Mouse (Mus musculus): ENCODE data around the gene Cdc20. TPM values are rescaled to one million over a fixed set of nuclear protein-coding genes. Genes with fewer than 3 reads are reported as not detected.

Gene Cdc20
- total RNA-seq (2014; rRNA removed; ENCODE audit: low replicate concordance) (78.4 and 155 TPM in 2 replicates), polyA plus RNA-seq (2015; fragmentation: Nextera tagmentation; extraction: Ambion mirVana) (57.5 and 57.8 TPM in 2 replicates)

DNA sequence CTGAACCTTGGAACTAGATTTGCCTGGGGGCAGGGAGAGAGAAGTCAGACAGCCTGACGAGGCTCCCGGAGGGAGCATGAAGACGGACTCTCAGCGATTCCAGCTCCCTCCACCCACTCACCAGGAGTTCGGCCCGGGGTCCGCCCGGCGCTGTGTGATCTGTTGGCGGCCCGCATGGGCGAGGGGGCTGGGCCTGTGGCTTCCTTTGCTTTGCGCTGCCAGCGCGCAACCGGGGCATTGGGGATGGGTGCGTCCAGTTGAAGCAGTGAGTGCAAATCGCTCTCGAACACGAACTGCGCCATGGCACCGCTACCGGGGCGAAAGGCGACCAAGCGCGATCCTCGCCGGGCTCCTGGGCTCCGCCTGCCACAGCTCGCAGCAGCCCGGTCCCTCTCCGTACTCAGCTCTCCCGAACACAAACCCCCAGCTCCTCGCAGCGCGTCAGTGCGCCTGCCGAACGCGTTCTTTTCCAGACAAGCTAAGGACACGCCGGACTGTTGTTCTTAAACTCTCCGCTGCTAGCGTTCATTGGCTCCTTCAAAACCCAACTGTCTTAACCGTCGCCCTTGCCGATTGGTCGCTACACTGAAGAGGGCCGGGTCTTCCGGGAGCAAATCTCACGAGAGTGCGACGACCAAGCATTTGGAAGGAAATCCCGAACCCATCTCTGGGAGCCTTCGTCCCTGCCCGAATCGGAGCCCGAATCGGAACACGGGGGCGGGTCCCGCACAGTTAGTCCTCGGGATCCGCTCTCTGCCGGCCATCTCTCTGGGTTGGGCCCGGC is at the start of gene Cdc20:
Gene Cdc20, minus strand, starts transcription at position 533 of the 784 bp plus-strand sequence.
- peak; percentile 20; the same call in 1 of the 2 replicates for TF ChIP-seq EP300 (IDR thresholded peaks at IDR 0.05; ENCODE audit: low read depth)
- no peak for TF ChIP-seq CTCF (IDR thresholded peaks at IDR 0.05; ENCODE audit: low read depth)
- H3K27me3 ChIP-seq (ENCODE audit: control insufficient read depth, insufficient read depth, low read length), result no peaks in the 10 kb centered on the region
- peak within 1 kb of the TSS; percentile 80 for H3K9ac ChIP-seq (replicated peaks; ENCODE audit: low read depth, low read length)
- peaks cover 37% of the 10 kb centered on the region for H3K4me1 ChIP-seq (ENCODE audit: control insufficient read depth, insufficient read depth)
- peak within 1 kb of the TSS; percentile 66 for H3K4me3 ChIP-seq (ENCODE audit: low read depth, low read length)
- H3K4me2 ChIP-seq (ENCODE audit: low read depth, low read length), result peak within 1 kb of the TSS; percentile 97
- H3K9me3 ChIP-seq (replicated peaks; ENCODE audit: control insufficient read depth, low read length), result no peaks in the 10 kb centered on the region
- under 1% methylated on average over 67 of the region's 67 CpGs for WGBS
- ATAC-seq (ENCODE audit: insufficient read depth, low read depth), result peak; percentile 96
- DNase-seq (ENCODE audit: low spot score), result peak; percentile 98
- peak within 1 kb of the TSS; percentile 88 for H3K27ac ChIP-seq (ENCODE audit: low read depth)
- peaks cover 27% of the 10 kb centered on the region for H3K36me3 ChIP-seq (replicated peaks; ENCODE audit: control insufficient read depth, insufficient read depth, low read length)

GRCm38 (mm10) chr4:118476773-118477530 is 39.8 kb upstream of the Cdc20 start:
- ATAC-seq (ENCODE audit: insufficient read depth, low read depth) (no peak), DNase-seq (ENCODE audit: low spot score) (no peak)
- 0 out of 2 replicates have a peak, but pooled peaks cover 9% of the 10 kb centered on the region for H3K36me3 ChIP-seq (replicated peaks; ENCODE audit: control insufficient read depth, insufficient read depth, low read length)
- no peaks in the 10 kb centered on the region for H3K9me3 ChIP-seq (replicated peaks; ENCODE audit: control insufficient read depth, low read length)
- H3K27ac ChIP-seq (ENCODE audit: low read depth), result no peak overlapping the region
- H3K27me3 ChIP-seq (ENCODE audit: control insufficient read depth, insufficient read depth, low read length), result no peaks in the 10 kb centered on the region
- TF ChIP-seq CTCF (IDR thresholded peaks at IDR 0.05; ENCODE audit: low read depth), result no peak
- TF ChIP-seq EP300 (IDR thresholded peaks at IDR 0.05; ENCODE audit: low read depth), result no peak
- no peak overlapping the region for H3K9ac ChIP-seq (replicated peaks; ENCODE audit: low read depth, low read length)
- H3K4me1 ChIP-seq (ENCODE audit: control insufficient read depth, insufficient read depth), result no peaks in the 10 kb centered on the region
- WGBS, result 68% methylated on average over 15 of the region's 15 CpGs
- H3K4me3 ChIP-seq (ENCODE audit: low read depth, low read length), result no peak overlapping the region
- H3K4me2 ChIP-seq (ENCODE audit: low read depth, low read length), result no peak overlapping the region

- 87% methylated on average over 11 of the region's 11 CpGs for WGBS
- Histone ChIP-seq H3K4me2 (ENCODE audit: low read depth, low read length) (no peak overlapping the region), H3K27ac (ENCODE audit: low read depth) (no peak overlapping the region), H3K36me3 (replicated peaks; ENCODE audit: control insufficient read depth, insufficient read depth, low read length) (0 out of 2 replicates have a peak, but pooled peaks cover 3% of the 10 kb centered on the region), H3K4me1 (ENCODE audit: control insufficient read depth, insufficient read depth) (no peaks in the 10 kb centered on the region), H3K4me3 (ENCODE audit: low read depth, low read length) (no peak overlapping the region), H3K9me3 (replicated peaks; ENCODE audit: control insufficient read depth, low read length) (no peaks in the 10 kb centered on the region), H3K27me3 (ENCODE audit: control insufficient read depth, insufficient read depth, low read length) (no peaks in the 10 kb centered on the region), H3K9ac (replicated peaks; ENCODE audit: low read depth, low read length) (no peak overlapping the region)
- DNase-seq (ENCODE audit: low spot score) (no peak), ATAC-seq (ENCODE audit: insufficient read depth, low read depth) (no peak)
- no peak for TF ChIP-seq CTCF (IDR thresholded peaks at IDR 0.05; ENCODE audit: low read depth)
- no peak for TF ChIP-seq EP300 (IDR thresholded peaks at IDR 0.05; ENCODE audit: low read depth)
These were observed 35.5 kb upstream of the Cdc20 start for GRCm38 (mm10) chr4:118472687-118473086.

DNA sequence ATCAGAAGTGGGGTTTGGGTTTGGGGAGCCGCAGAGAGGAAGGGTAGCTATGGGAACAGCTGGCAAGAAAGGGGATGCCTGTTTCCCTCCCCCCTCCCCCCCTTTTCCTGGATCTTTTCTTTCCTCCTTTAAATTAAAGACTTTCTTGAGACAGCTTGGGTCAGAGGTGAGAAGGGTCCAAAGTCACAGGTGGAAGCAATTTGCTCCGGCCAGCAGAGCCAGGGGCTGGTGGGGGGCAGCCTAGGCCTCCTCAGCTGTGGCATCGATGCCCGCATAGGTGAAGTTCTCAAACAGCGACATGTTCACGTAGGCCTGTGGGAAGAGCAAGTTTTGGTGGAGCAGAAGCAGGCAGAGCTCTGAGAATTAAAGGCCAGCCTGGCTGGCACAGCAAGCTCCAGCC is 34.1 kb upstream of the Cdc20 start:
- Histone ChIP-seq H3K4me2 (ENCODE audit: low read depth, low read length) (no peak overlapping the region), H3K4me3 (ENCODE audit: low read depth, low read length) (no peak overlapping the region), H3K9ac (replicated peaks; ENCODE audit: low read depth, low read length) (no peak overlapping the region), H3K27ac (ENCODE audit: low read depth) (no peak overlapping the region), H3K9me3 (replicated peaks; ENCODE audit: control insufficient read depth, low read length) (no peaks in the 10 kb centered on the region), H3K36me3 (replicated peaks; ENCODE audit: control insufficient read depth, insufficient read depth, low read length) (0 out of 2 replicates have a peak, but pooled peaks cover 3% of the 10 kb centered on the region), H3K4me1 (ENCODE audit: control insufficient read depth, insufficient read depth) (no peaks in the 10 kb centered on the region), H3K27me3 (ENCODE audit: control insufficient read depth, insufficient read depth, low read length) (no peaks in the 10 kb centered on the region)
- 87% methylated on average over 6 of the region's 6 CpGs for WGBS
- DNase-seq (ENCODE audit: low spot score), result no peak
- no peak for ATAC-seq (ENCODE audit: insufficient read depth, low read depth)
- TF ChIP-seq EP300 (IDR thresholded peaks at IDR 0.05; ENCODE audit: low read depth) (no peak), CTCF (IDR thresholded peaks at IDR 0.05; ENCODE audit: low read depth) (no peak)

DNA sequence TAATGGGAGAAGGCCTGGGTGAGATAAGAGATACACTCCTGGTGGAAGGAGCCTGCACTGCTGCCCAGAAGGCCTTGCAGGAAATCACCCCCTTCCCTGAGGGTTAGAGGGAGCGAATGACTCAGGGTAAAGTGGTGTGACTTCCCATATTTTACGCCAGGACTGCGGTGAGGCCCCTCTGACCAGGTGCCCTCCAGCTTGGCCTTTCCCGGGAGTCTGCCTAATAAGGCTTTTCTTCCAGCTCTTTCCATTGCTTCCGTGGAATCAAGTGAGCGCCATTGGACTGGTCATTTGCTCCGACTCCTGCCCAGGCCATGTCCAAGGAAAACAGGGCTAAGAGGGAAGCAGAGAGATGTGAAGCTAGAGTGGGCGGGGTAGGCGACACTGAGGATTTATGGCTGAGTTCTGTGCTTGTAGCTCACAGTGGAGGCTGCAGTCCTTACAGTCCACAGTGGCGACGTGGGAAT is 28.6 kb upstream of the Cdc20 start:
- TF ChIP-seq CTCF (IDR thresholded peaks at IDR 0.05; ENCODE audit: low read depth) (no peak), EP300 (IDR thresholded peaks at IDR 0.05; ENCODE audit: low read depth) (no peak)
- Histone ChIP-seq H3K27me3 (ENCODE audit: control insufficient read depth, insufficient read depth, low read length) (no peaks in the 10 kb centered on the region), H3K4me2 (ENCODE audit: low read depth, low read length) (no peak overlapping the region), H3K4me1 (ENCODE audit: control insufficient read depth, insufficient read depth) (no peaks in the 10 kb centered on the region), H3K27ac (ENCODE audit: low read depth) (0 out of 2 replicates have a peak overlapping the region, but pooled peaks have one; percentile 22), H3K9me3 (replicated peaks; ENCODE audit: control insufficient read depth, low read length) (no peaks in the 10 kb centered on the region), H3K4me3 (ENCODE audit: low read depth, low read length) (no peak overlapping the region), H3K9ac (replicated peaks; ENCODE audit: low read depth, low read length) (no peak overlapping the region), H3K36me3 (replicated peaks; ENCODE audit: control insufficient read depth, insufficient read depth, low read length) (no peaks in the 10 kb centered on the region)
- ATAC-seq (ENCODE audit: insufficient read depth, low read depth) (peak; percentile 84), DNase-seq (ENCODE audit: low spot score) (peak; percentile 66)
- WGBS, result 34% methylated on average over 11 of the region's 11 CpGs
